Mouse (Mus musculus): Measurements from ENCODE around the gene Abcb1b.
"Not testable (repeated sequence)": the region's sequence is repeated elsewhere in the genome, so short reads cannot be mapped to it uniquely, and the experiment has no call there.

The Abcb1b gene

DNA sequence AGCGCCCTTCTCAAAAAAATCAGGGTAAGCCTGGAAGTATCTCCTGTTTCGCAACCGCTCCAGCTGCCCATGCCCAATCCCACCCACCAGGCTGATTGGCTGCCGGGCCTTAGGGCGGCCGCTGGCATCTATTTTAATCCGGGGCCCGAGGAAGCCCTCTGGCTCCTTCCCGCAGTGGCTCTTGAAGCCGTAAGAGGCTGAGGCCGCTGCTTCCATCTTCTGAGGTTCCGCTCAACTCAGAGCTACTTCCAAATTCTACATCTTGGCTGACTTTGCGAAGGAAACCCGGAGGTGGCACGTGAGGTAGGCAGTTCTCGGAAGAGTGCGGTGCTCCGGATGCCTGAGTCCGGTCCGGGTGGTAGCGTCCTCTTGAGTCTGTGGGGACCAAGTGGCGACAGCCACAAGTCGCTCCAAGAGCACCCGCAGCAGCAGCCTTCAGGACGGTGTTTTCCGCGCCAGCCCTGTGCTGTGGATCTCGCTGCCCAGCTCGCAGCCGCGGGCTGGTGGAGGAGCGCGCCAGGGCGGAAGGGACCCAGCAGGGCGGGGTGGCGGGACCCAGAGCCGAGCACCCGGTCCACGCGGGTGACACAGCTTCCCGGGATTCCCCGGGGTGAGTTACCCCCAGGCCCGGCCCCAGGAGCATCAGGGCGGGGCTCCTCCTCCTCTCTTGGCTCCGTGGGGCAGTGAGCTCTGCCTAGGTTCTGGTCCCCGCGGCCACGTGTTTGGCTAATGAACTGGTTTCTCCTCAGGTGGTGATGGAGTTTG, at the start of gene Abcb1b:
Abcb1b (plus strand) TSS at position 161 of the 765 bp plus-strand sequence.
- peak; percentile 43 for DNase-seq

- DNase-seq: no peak
Observed at GRCm38 (mm10) chr5:8772866-8773265, 25.1 kb upstream of the Abcb1b start.

DNA sequence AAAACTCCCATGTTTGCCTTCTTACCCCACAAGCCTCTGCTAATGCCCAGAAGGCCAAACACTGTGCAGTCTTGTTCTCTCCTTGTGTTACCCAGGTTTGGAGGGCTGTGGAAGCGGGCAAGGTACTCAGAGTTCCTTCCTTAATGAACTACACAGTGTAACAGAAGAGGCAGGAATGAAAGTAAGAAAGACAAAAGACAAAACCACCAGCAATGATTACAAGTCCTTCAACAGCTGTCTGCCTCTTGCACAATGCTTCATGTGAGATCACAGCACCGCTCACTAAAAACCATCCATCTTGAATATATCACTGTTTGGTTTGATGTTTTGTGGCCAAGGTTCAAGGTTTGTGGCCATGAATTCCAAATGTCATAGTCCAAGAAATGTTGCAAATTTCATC, 19.6 kb upstream of the Abcb1b start:
- no peak for DNase-seq

- DNase-seq: no peak
Observed at GRCm38 (mm10) chr5:8778751-8779150, 19.2 kb upstream of the Abcb1b start.

GRCm38 (mm10) chr5:8792281-8792680, 5.7 kb upstream of the Abcb1b start:
- DNase-seq: peak; percentile 21

- DNase-seq: no peak
Observed at GRCm38 (mm10) chr5:8798752-8799115, 787 bp downstream of the Abcb1b start.

DNA sequence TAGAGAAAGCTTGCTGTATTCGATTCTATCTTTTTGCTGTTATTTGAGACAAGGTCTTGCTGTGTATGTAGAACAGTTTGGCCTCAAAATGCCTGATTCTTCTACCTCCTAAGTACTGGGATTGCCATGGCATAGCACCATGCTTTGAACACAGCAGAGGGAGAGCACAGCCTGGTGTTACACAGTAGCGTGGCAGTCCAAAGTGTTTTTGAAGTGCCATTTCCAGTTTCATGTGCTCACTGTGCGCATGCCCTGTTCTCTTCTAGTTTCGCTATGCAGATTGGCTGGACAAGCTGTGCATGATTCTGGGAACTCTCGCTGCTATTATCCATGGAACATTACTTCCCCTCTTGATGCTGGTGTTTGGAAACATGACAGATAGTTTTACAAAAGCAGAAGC, 7.8 kb downstream of the Abcb1b start:
- no peak for DNase-seq

- DNase-seq: no peak
Observed at GRCm38 (mm10) chr5:8807137-8808004, 9.4 kb downstream of the Abcb1b start.

GRCm38 (mm10) chr5:8813872-8814271, 15.9 kb downstream of the Abcb1b start:
- DNase-seq: no peak

DNA sequence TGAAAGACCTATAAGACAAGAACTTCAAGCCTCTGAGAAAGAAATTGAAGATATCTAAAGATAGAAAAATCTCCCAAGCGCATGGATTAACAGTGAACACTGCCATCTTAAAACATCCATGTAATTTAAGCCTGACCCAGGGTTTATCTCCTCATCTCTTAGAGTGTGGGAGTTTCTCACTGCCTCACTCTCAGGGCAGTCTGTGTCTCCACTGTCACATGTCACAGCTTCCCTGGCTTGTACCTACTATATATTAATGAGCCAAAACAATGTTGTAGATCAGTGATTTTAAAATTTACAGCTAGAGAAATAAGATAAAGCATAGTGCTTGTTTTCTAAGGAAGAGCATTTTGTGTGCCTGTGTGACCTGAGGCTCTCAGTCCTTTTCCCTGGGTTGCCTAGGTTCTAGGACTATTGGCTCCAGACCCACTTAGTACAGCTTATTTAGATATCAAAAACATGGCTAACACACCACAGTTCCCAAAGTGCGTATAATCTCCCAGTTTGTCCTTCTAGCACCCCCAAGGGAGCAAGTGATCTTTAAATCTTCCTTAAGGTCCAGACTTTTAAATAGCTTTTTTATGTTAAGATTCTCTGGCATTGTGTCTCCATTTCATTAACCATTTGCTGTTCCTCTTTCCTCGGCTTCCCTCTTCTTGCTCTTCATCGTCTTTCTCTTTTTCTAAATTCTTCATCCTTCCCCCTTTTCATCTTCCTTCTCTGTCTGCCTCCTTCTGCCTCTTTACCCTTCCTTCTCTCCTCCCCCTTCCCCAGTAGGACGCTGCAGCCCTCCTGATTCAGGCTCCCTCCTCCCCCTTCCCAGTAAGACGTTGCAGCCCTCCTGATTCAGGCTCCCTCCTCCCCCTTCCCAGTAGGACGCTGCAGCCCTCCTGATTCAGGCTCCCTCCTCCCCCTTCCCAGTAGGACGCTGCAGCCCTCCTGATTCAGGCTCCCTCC, 22.0 kb downstream of the Abcb1b start:
- DNase-seq: no peak

GRCm38 (mm10) chr5:8820592-8821104, 22.7 kb downstream of the Abcb1b start:
- not testable (repeated sequence) for DNase-seq

- DNase-seq: no peak
Observed at GRCm38 (mm10) chr5:8838661-8839438, 40.9 kb downstream of the Abcb1b start.

DNA sequence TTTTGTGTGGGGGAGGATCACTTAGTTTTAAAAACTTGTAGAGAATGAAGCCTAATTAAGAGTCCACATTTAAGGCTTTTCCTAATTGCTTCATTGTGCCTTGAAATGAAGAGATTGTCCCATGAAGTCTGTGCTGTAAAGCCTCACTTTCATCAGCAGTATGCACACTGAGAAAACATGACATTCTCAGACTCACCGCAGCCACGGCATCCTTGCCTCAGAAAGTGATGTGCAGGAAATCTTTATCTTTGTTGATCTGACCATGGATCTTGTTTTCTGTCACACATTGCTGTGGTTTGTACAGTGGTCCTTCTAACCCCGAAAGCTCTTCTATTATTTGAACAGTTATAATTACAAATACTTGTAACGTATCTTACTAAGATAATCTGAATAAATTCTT, 41.7 kb downstream of the Abcb1b start:
- no peak for DNase-seq

- DNase-seq: peak; percentile 61
Observed at GRCm38 (mm10) chr5:8840887-8841286, 42.9 kb downstream of the Abcb1b start.

GRCm38 (mm10) chr5:8842815-8843214, 44.9 kb downstream of the Abcb1b start:
- peak; percentile 15 for DNase-seq

DNA sequence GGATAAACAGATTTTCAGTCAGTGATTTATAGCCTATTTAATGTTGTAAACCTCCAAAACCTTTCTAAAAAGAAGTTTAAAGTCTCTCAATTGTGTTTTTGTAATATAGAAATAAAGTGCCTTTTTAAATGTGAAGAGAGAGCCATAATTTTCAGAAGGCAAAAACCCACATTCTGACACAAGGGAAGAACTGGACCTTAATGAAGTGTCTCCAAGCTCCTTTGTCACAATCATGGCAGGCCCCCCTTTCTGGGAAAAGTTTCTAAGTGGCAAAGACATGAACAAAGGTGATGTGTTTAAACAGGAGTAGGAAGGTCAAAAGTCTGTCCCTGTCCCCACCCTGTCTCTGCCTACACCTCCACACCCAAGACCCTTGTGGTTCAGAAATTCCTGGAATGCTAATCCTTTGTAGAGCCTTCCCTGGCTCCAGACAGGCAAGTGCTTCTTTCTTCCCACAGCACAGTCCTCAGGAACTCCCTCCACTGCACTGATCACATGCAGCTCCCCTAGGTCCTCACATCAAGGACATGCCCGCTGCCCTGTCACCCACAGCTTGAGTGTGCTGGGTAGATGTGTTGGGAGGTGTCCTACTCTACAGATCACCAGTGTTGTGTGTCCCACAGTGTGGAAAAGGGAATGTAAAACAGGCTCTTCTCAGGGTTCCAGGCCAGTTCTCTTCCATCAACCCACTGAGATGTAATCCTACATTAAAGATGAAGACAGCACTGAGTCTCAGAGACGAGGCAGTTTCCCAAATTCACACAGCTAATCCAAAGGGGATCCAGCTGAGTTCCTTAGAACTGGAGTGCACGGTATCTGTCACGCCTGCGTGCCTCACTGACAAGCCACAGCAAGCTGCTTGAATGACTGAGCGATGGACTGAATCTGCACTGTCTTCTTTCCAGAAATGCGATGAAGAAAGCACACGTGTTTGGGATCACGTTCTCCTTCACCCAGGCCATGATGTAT, 50.9 kb downstream of the Abcb1b start:
- not testable (repeated sequence) for DNase-seq

- DNase-seq: no peak
Observed at GRCm38 (mm10) chr5:8850851-8851250, 52.9 kb downstream of the Abcb1b start.

- DNase-seq: no peak
Observed at GRCm38 (mm10) chr5:8857201-8857600, 59.3 kb downstream of the Abcb1b start.

- no peak for DNase-seq
Observed at GRCm38 (mm10) chr5:8861811-8862210, 63.9 kb downstream of the Abcb1b start.

DNA sequence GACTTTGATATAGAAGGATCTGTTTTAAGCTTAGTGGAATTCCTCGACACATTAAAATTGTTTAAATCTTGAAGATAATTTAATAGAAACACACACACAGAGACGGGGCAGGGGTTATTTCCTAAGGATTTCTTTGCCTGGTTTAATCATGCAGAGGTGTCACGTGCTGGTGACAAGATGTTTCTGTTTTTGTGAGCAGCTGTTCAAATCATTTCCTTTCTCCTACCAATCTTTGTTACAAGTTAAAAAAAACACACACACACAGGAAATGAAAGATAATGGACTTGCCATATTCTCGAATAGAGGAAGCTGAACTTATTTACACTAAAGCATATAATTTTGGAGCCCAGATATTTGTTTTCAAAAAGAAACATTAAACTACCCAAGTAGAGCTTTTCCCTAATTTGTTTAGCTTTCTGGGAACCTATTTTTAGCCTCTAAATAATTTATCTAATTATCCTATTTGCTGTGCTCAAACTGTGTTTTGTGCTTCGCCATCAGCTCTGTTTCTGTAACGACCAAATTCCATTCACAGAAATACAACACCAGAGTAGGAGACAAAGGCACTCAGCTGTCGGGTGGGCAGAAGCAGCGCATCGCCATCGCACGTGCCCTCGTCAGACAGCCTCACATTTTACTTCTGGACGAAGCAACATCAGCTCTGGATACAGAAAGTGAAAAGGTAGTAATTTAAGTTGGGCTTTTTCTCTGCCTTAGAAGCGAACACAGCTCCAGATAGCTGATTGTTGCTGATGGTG, 65.8 kb downstream of the Abcb1b start:
- no peak for DNase-seq
